Mouse (Mus musculus): ENCODE results near the gene Bcorl1.

DNA sequence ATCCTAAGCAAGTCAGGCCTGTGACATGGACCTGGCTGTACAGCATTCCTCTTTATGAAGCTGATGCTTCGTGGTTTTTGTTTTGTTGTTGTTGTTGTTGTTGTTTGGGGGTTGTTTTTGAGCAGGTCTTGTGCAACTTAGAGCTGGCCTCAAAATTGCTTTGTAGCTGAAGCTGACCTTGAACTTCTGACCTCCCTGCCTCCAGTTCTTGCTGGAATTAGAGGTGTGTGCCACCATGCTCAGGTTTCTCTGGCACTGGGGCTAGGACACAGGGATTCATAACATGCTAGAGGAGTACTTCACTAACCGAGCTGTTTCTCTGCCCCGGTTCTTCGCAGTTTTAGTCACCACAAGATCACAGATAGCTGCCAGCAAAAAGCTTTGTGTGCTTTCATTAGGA is 35.8 kb upstream of the Bcorl1 start:
- TF ChIP-seq CTCF (IDR thresholded peaks at IDR 0.05; ENCODE audit: extremely low read depth, insufficient read depth, insufficient read length, insufficient replicate concordance) (no peak), POLR2A (IDR thresholded peaks at IDR 0.05; ENCODE audit: low read depth, low read length) (no peak)
